Mouse (Mus musculus) MEL (cell line): ENCODE data around the gene Tubd1. TPM values are rescaled to one million over a fixed set of nuclear protein-coding genes. Genes with fewer than 3 reads are reported as not detected.

ENCODE experiments used
- DNase-seq: peaks from one replicate; pipeline ENCODE4 v3.0.0; 2011; ENCODE audit warnings: low read depth, low spot score
- H3K27ac ChIP-seq: 2 replicates; pipeline ENCODE4 v1.5.1; 2012; ENCODE audit warnings: low read depth, mild to moderate bottlenecking, control low read depth, low read length, moderate library complexity; ENCODE audit not compliant: control insufficient read depth
- H3K27me3 ChIP-seq, 2 experiments: fragments of 150-350 bp in 1 of 2; sonication (generic) in 1 of 2; 2 replicates each; pipeline ENCODE4 v1.6.1; 2012; ENCODE audit warnings: low read length in 2 of 2, mild to moderate bottlenecking in 2 of 2, improper control_type of control experiment in 1 of 2, moderate library complexity in 1 of 2; ENCODE audit not compliant: insufficient read depth in 2 of 2, control insufficient read depth in 1 of 2
- H3K36me3 ChIP-seq, 2 experiments: 2 replicates each; pipeline ENCODE4 v1.6.1; 2012 to 2014; ENCODE audit warnings: low read length in 2 of 2, improper control_type of control experiment in 1 of 2, inconsistent platforms in 1 of 2, mild to moderate bottlenecking in 1 of 2; ENCODE audit not compliant: insufficient read depth in 2 of 2, control insufficient read depth in 1 of 2
- H3K4me1 ChIP-seq, 2 experiments: fragments of 150-350 bp in 1 of 2; sonication (generic) in 1 of 2; 2 replicates each; pipeline ENCODE4 v1.6.1; 2012; ENCODE audit warnings: low read length in 2 of 2, improper control_type of control experiment in 1 of 2, mild to moderate bottlenecking in 1 of 2; ENCODE audit not compliant: insufficient read depth in 2 of 2, control insufficient read depth in 1 of 2
- H3K4me3 ChIP-seq, 2 experiments: fragments of 150-350 bp in 1 of 2; sonication (generic) in 1 of 2; 2 replicates each; pipeline ENCODE4 v1.5.1; 2012; ENCODE audit warnings: low read depth in 2 of 2, low read length in 2 of 2, mild to moderate bottlenecking in 2 of 2, moderate library complexity in 2 of 2, control low read depth in 1 of 2, improper control_type of control experiment in 1 of 2; ENCODE audit not compliant: control insufficient read depth in 1 of 2, insufficient read depth in 1 of 2
- H3K79me2 ChIP-seq: 2 replicates; pipeline ENCODE4 v1.6.1; 2012; ENCODE audit warnings: mild to moderate bottlenecking, low read length, moderate library complexity; ENCODE audit not compliant: control insufficient read depth, poor library complexity, insufficient read depth
- H3K9ac ChIP-seq: 2 replicates; pipeline ENCODE4 v1.6.1; 2012; ENCODE audit warnings: low read depth, mild to moderate bottlenecking, control low read depth, low read length, moderate library complexity; ENCODE audit not compliant: control insufficient read depth, poor library complexity, severe bottlenecking
- H3K9me3 ChIP-seq: fragments of 150-350 bp; sonication (generic); replicated peaks from 2 replicates; pipeline ENCODE4 v1.6.1; 2012; ENCODE audit warnings: mild to moderate bottlenecking, low read length, improper control_type of control experiment, moderate library complexity; ENCODE audit not compliant: insufficient read depth
- BHLHE40 ChIP-seq: IDR thresholded peaks from 2 replicates; pipeline ENCODE4 v1.6.1; 2012; ENCODE audit warnings: low read depth, mild to moderate bottlenecking, inconsistent platforms, low read length, improper control_type of control experiment, borderline replicate concordance
- CHD1 ChIP-seq: IDR thresholded peaks from 2 replicates; pipeline ENCODE4 v1.6.1; 2012; ENCODE audit warnings: low read depth, mild to moderate bottlenecking, inconsistent platforms, low read length, improper control_type of control experiment
- CHD2 ChIP-seq: IDR thresholded peaks from 2 replicates; pipeline ENCODE4 v1.6.1; 2011; ENCODE audit warnings: low read length, improper control_type of control experiment
- CTCF ChIP-seq, 3 experiments: IDR thresholded peaks in 2 of 3; conservative IDR thresholded peaks in 1 of 3; 2 replicates each; pipeline ENCODE4 v1.5.1; 2011 to 2012; ENCODE audit warnings: low read length in 3 of 3, low read depth in 2 of 3, mild to moderate bottlenecking in 2 of 3, improper control_type of control experiment in 1 of 3, inconsistent platforms in 1 of 3, mixed read lengths in 1 of 3, moderate library complexity in 1 of 3; ENCODE audit not compliant: control insufficient read depth in 1 of 3, insufficient read depth in 1 of 3, poor library complexity in 1 of 3, severe bottlenecking in 1 of 3
- E2F4 ChIP-seq: IDR thresholded peaks from 2 replicates; pipeline ENCODE4 v1.6.1; 2011; ENCODE audit warnings: low read depth, low read length, improper control_type of control experiment, borderline replicate concordance
- ELF1 ChIP-seq: IDR thresholded peaks from 2 replicates; pipeline ENCODE4 v1.6.1; 2014; ENCODE audit warnings: low read depth, mild to moderate bottlenecking, inconsistent platforms, low read length, improper control_type of control experiment, moderate library complexity
- EP300 ChIP-seq, 2 experiments: IDR thresholded peaks; 2 replicates each; pipeline ENCODE4 v1.6.1; 2011; ENCODE audit warnings: improper control_type of control experiment in 2 of 2, low read length in 2 of 2, low read depth in 1 of 2, mild to moderate bottlenecking in 1 of 2
- ETS1 ChIP-seq: IDR thresholded peaks from 2 replicates; pipeline ENCODE4 v1.6.1; 2012; ENCODE audit warnings: low read depth, mild to moderate bottlenecking, inconsistent platforms, low read length, improper control_type of control experiment, moderate library complexity
- HCFC1 ChIP-seq: IDR thresholded peaks from 2 replicates; pipeline ENCODE4 v1.6.1; 2012; ENCODE audit warnings: low read depth, mild to moderate bottlenecking, inconsistent platforms, low read length, improper control_type of control experiment, moderate library complexity
- JUND ChIP-seq: IDR thresholded peaks from 2 replicates; pipeline ENCODE4 v1.6.1; 2011; ENCODE audit warnings: low read depth, mild to moderate bottlenecking, improper control_type of control experiment, low read length
- KAT2A ChIP-seq: conservative IDR thresholded peaks from 2 replicates; pipeline ENCODE4 v1.6.1; 2012; ENCODE audit warnings: low read depth, low read length, improper control_type of control experiment, inconsistent platforms
- MAFK ChIP-seq: IDR thresholded peaks from 2 replicates; pipeline ENCODE4 v1.6.1; 2011; ENCODE audit warnings: low read depth, mild to moderate bottlenecking, low read length, improper control_type of control experiment, borderline replicate concordance
- MAX ChIP-seq: IDR thresholded peaks from 2 replicates; pipeline ENCODE4 v1.6.1; 2011; ENCODE audit warnings: low read length, improper control_type of control experiment
- MAZ ChIP-seq: IDR thresholded peaks from 2 replicates; pipeline ENCODE4 v1.6.1; 2012; ENCODE audit warnings: low read depth, mild to moderate bottlenecking, inconsistent platforms, low read length, improper control_type of control experiment
- MEF2A ChIP-seq: IDR thresholded peaks from 2 replicates; pipeline ENCODE4 v1.6.1; 2014; ENCODE audit warnings: low read depth, mild to moderate bottlenecking, inconsistent platforms, low read length, improper control_type of control experiment; ENCODE audit not compliant: poor library complexity, insufficient replicate concordance, severe bottlenecking; ENCODE audit errors: extremely low read depth
- MXI1 ChIP-seq: IDR thresholded peaks from 2 replicates; pipeline ENCODE4 v1.6.1; 2011; ENCODE audit warnings: mild to moderate bottlenecking, low read depth, low read length, improper control_type of control experiment
- MYB ChIP-seq: IDR thresholded peaks from 2 replicates; pipeline ENCODE4 v1.6.1; 2011; ENCODE audit warnings: mild to moderate bottlenecking, low read depth, low read length, improper control_type of control experiment
- MYC ChIP-seq: IDR thresholded peaks from 2 replicates; pipeline ENCODE4 v1.6.1; 2011; ENCODE audit warnings: low read depth, mild to moderate bottlenecking, low read length, improper control_type of control experiment, moderate library complexity
- NELFE ChIP-seq: IDR thresholded peaks from 2 replicates; pipeline ENCODE4 v1.6.1; 2011; ENCODE audit warnings: low read depth, low read length, improper control_type of control experiment
- NRF1 ChIP-seq: IDR thresholded peaks from 2 replicates; pipeline ENCODE4 v1.6.1; 2014; ENCODE audit warnings: low read depth, mild to moderate bottlenecking, inconsistent platforms, low read length, improper control_type of control experiment, moderate library complexity; ENCODE audit not compliant: poor library complexity, insufficient read depth, severe bottlenecking
- POLR2A ChIP-seq, 2 experiments: IDR thresholded peaks; 2 replicates each; pipeline ENCODE4 v1.6.1; 2011 to 2012; ENCODE audit warnings: low read length in 2 of 2, mild to moderate bottlenecking in 2 of 2, control low read depth in 1 of 2, improper control_type of control experiment in 1 of 2, low read depth in 1 of 2, moderate library complexity in 1 of 2; ENCODE audit not compliant: control insufficient read depth in 1 of 2, insufficient read depth in 1 of 2, poor library complexity in 1 of 2
- POLR2AphosphoS2 ChIP-seq: IDR thresholded peaks from 2 replicates; pipeline ENCODE4 v1.6.1; 2011; ENCODE audit warnings: low read length, improper control_type of control experiment
- POLR2AphosphoS5 ChIP-seq: IDR thresholded peaks from 2 replicates; pipeline ENCODE4 v1.6.1; 2012; ENCODE audit warnings: low read depth, borderline replicate concordance, mild to moderate bottlenecking, inconsistent platforms, low read length, moderate library complexity, mixed read lengths
- RAD21 ChIP-seq: IDR thresholded peaks from 2 replicates; pipeline ENCODE4 v1.6.1; 2011; ENCODE audit warnings: mild to moderate bottlenecking, low read depth, low read length, improper control_type of control experiment
- RCOR1 ChIP-seq: IDR thresholded peaks from 2 replicates; pipeline ENCODE4 v1.6.1; 2012; ENCODE audit warnings: low read depth, mild to moderate bottlenecking, inconsistent platforms, low read length, improper control_type of control experiment
- SIN3A ChIP-seq: IDR thresholded peaks from 2 replicates; pipeline ENCODE4 v1.6.1; 2012; ENCODE audit warnings: low read length, improper control_type of control experiment, inconsistent platforms
- SMC3 ChIP-seq: IDR thresholded peaks from 2 replicates; pipeline ENCODE4 v1.6.1; 2011; ENCODE audit warnings: low read depth, low read length, improper control_type of control experiment
- TBP ChIP-seq: IDR thresholded peaks from 2 replicates; pipeline ENCODE4 v1.8.0; 2011; ENCODE audit warnings: low read depth, low read length, improper control_type of control experiment
- TCF12 ChIP-seq: IDR thresholded peaks from 2 replicates; pipeline ENCODE4 v1.6.1; 2014; ENCODE audit warnings: low read depth, mild to moderate bottlenecking, inconsistent platforms, low read length, improper control_type of control experiment, moderate library complexity
- UBTF ChIP-seq: IDR thresholded peaks from 2 replicates; pipeline ENCODE4 v1.6.1; 2012; ENCODE audit warnings: low read depth, mild to moderate bottlenecking, inconsistent platforms, low read length, improper control_type of control experiment, moderate library complexity, borderline replicate concordance; ENCODE audit not compliant: insufficient read depth
- USF1 ChIP-seq: IDR thresholded peaks from 2 replicates; pipeline ENCODE4 v1.6.1; 2014; ENCODE audit warnings: low read depth, mild to moderate bottlenecking, inconsistent platforms, low read length, improper control_type of control experiment, moderate library complexity
- USF2 ChIP-seq, 2 experiments: IDR thresholded peaks; 2 replicates each; pipeline ENCODE4 v1.6.1; 2011 to 2012; ENCODE audit warnings: improper control_type of control experiment in 2 of 2, low read length in 2 of 2, borderline replicate concordance in 1 of 2, inconsistent platforms in 1 of 2, low read depth in 1 of 2, mild to moderate bottlenecking in 1 of 2; ENCODE audit not compliant: insufficient read depth in 1 of 2
- ZC3H11A ChIP-seq: IDR thresholded peaks from 2 replicates; pipeline ENCODE4 v1.6.1; 2012; ENCODE audit warnings: low read depth, mild to moderate bottlenecking, inconsistent platforms, low read length, improper control_type of control experiment
- ZKSCAN1 ChIP-seq: IDR thresholded peaks from 2 replicates; pipeline ENCODE4 v1.6.1; 2012; ENCODE audit warnings: low read depth, mild to moderate bottlenecking, inconsistent platforms, low read length, improper control_type of control experiment, moderate library complexity
- ZMIZ1 ChIP-seq: IDR thresholded peaks from 2 replicates; pipeline ENCODE4 v1.6.1; 2012; ENCODE audit warnings: low read depth, mild to moderate bottlenecking, inconsistent platforms, low read length, improper control_type of control experiment, moderate library complexity
- ZNF384 ChIP-seq: IDR thresholded peaks from 2 replicates; pipeline ENCODE4 v1.6.1; 2012; ENCODE audit warnings: low read depth, mild to moderate bottlenecking, inconsistent platforms, low read length, improper control_type of control experiment
- polyA plus RNA-seq, 2 experiments: library from polyadenylated mRNA; stranded (reverse) in 1 of 2; unstranded in 1 of 2; fragments of >175 nt in 1 of 2; fragments of >200 nt in 1 of 2; gene quantifications; 2 replicates each; pipeline versions ENCODE4 v1.2.1 to v1.2.4; 2012; ENCODE audit warnings: low replicate concordance in 2 of 2, low read depth in 1 of 2; ENCODE audit not compliant: insufficient read length in 2 of 2, insufficient read depth in 1 of 2, missing spikeins in 1 of 2
- total RNA-seq: library from RNA; depleted of rRNA; stranded (reverse); fragments of 300-350 nt; gene quantifications from 2 replicates; pipeline ENCODE4 v1.2.3, GENCODE M21; 2012

Gene Tubd1
- total and polyA plus RNA-seq, 3 experiments = 14.4 to 23.4 TPM; not detected in 1

DNA sequence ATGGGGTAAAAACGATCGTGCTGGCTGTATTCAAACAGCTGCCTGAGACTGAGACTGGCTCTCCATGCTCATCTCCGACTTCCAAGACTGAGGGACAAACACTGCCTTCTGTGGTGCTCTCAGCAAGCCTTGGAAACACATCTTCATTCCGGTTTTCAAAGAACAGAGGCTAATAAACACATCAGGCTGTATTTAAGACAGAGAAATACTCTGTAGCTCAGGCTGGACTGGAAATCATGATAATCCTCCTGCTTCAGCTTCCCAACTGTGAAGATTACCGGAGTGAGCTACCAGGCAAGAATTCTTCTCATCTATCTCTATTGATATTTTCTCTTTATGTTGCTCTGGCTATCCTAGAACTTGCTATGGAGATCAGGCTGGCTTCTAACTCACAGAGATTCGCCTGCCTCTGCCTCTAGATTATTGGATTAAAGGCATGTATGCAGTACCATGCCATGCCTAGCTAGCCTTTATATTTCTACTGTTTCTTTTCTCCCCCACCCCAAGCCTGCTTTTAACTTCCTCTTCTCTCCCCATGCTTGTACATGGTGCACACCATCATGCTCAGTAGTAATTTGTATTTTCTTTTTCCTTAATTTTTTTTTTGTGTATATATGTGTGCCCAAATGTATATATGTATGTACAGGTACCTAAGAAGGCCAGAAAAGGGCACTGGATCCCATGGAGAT is 49.5 kb downstream of the Tubd1 start:
- Histone ChIP-seq H3K9ac (peak overlapping the region; percentile 82), H3K27ac (peak overlapping the region; percentile 100), H3K9me3 (no peaks in the 10 kb centered on the region), H3K36me3 (peaks cover 0 to 48% of the 10 kb centered on the region in 2 experiments; a peak in 2 of 4 replicates), H3K79me2 (peaks cover 3% of the 10 kb centered on the region), H3K27me3 (no peaks in the 10 kb centered on the region), H3K4me1 (peaks cover 29 to 31% of the 10 kb centered on the region in 2 experiments), H3K4me3 (no peak overlapping the region; a peak in 1 of 4 replicates)
- peak; percentile 79 for DNase-seq
- TF ChIP-seq USF1 (no peak), RCOR1 (peak; percentile 40; the same call in 1 of the 2 replicates), USF2 (IDR thresholded peaks at IDR 0.05; ENCODE audit: borderline replicate concordance in 1 of 2, insufficient read depth in 1 of 2, low read depth in 1 of 2, low read length in 2 of 2) (no peak), JUND (no peak), MYC (peak; percentile 73; the same call in 1 of the 2 replicates), MAX (no peak), HCFC1 (peak; percentile 47), POLR2AphosphoS5 (no peak), KAT2A (no peak), MAFK (no peak), MAZ (peak; percentile 67), NRF1 (no peak), E2F4 (no peak), BHLHE40 (no peak), ZNF384 (no peak), ELF1 (no peak), UBTF (no peak), EP300 (IDR thresholded peaks at IDR 0.05; ENCODE audit: low read depth in 1 of 2, low read length in 2 of 2) (peak; percentile 7 to 30; a peak in 2 of 4 replicates), CTCF (IDR thresholded peaks at IDR 0.05 in 2 of 3, conservative IDR thresholded peaks at IDR 0.05 in 1 of 3; ENCODE audit: control insufficient read depth in 1 of 3, insufficient read depth in 1 of 3, low read depth in 2 of 3, low read length in 3 of 3, poor library complexity in 1 of 3, severe bottlenecking in 1 of 3) (no peak), POLR2AphosphoS2 (no peak), TBP (no peak), POLR2A (IDR thresholded peaks at IDR 0.05; ENCODE audit: control insufficient read depth in 1 of 2, insufficient read depth in 1 of 2, low read depth in 1 of 2, low read length in 2 of 2, poor library complexity in 1 of 2) (no peak; a peak in 1 of 4 replicates), MEF2A (no peak), ETS1 (peak; percentile 27; the same call in 1 of the 2 replicates), CHD1 (no peak), NELFE (no peak), ZKSCAN1 (no peak), TCF12 (0 out of 2 replicates have a peak, but pooled peaks have one; percentile 12), MXI1 (peak; percentile 45; the same call in 1 of the 2 replicates), ZMIZ1 (no peak), SIN3A (no peak), SMC3 (no peak), RAD21 (no peak), ZC3H11A (no peak), MYB (no peak), CHD2 (no peak)
